Comparison of ENCODE assay signal across 8 mouse cellular contexts in genomic region chr10:121429981-121430682, GRCm38 (mm10). TPM values are rescaled to one million over a fixed set of nuclear protein-coding genes. Genes with fewer than 3 reads are reported as not detected.
DNase-seq lines count a peak whose midpoint lies in the region; ATAC-seq lines count a peak whose summit lies in the region.

No protein-coding gene starts in this region.

- H3K4me3 ChIP-seq in neural tube, embryonic 11.5 days (ENCODE audit: low read depth, low read length) = no peak overlapping the region
- 0 out of 2 replicates have a peak overlapping the region, but pooled peaks have one; percentile 1 for H3K4me3 ChIP-seq in heart, embryonic 12.5 days
- no peak overlapping the region for H3K4me3 ChIP-seq in neural tube, embryonic 13.5 days

- H3K9me3 ChIP-seq in neural tube, embryonic 11.5 days (ENCODE audit: control insufficient read depth, low read length) = no peaks in the 10 kb centered on the region
- H3K9me3 ChIP-seq in heart, embryonic 12.5 days (replicated peaks) = no peaks in the 10 kb centered on the region
- no peaks in the 10 kb centered on the region for H3K9me3 ChIP-seq in neural tube, embryonic 13.5 days

- H3K4me1 ChIP-seq in neural tube, embryonic 11.5 days (ENCODE audit: control insufficient read depth, insufficient read depth, low read length) = peaks cover 18% of the 10 kb centered on the region
- peaks cover 95% of the 10 kb centered on the region for H3K4me1 ChIP-seq in heart, embryonic 12.5 days (replicated peaks)
- peaks cover 43% of the 10 kb centered on the region for H3K4me1 ChIP-seq in neural tube, embryonic 13.5 days (replicated peaks)

- 0 out of 2 replicates have a peak, but pooled peaks have one; percentile 13 for ATAC-seq in neural tube, embryonic 11.5 days (ENCODE audit: insufficient read depth, low FRiP score, low TSS enrichment)
- peak; percentile 69 for ATAC-seq in heart, embryonic 12.5 days (ENCODE audit: insufficient number of reproducible peaks, low FRiP score)
- ATAC-seq in neural tube, embryonic 13.5 days (ENCODE audit: low read depth) = no peak

- no peaks in the 10 kb centered on the region for H3K36me3 ChIP-seq in neural tube, embryonic 11.5 days (ENCODE audit: control insufficient read depth, insufficient read depth, low read length)
- no peaks in the 10 kb centered on the region for H3K36me3 ChIP-seq in heart, embryonic 12.5 days
- H3K36me3 ChIP-seq in neural tube, embryonic 13.5 days = no peaks in the 10 kb centered on the region

- H3K27ac ChIP-seq in neural tube, embryonic 11.5 days (ENCODE audit: low read depth, low read length) = peak overlapping the region; percentile 53; the same call in 1 of the 2 replicates
- H3K27ac ChIP-seq in heart, embryonic 12.5 days (ENCODE audit: poor library complexity, severe bottlenecking) = peak overlapping the region; percentile 97
- peak overlapping the region; percentile 63 for H3K27ac ChIP-seq in neural tube, embryonic 13.5 days (replicated peaks)

- 33% methylated on average over 14 of the region's 14 CpGs for WGBS in neural tube, embryonic 11.5 days
- WGBS in heart, embryonic 12.5 days = 14% methylated on average over 14 of the region's 14 CpGs
- WGBS in neural tube, embryonic 13.5 days = 35% methylated on average over 14 of the region's 14 CpGs

- 0 out of 2 replicates have a peak overlapping the region, but pooled peaks have one; percentile 2 for H3K4me2 ChIP-seq in neural tube, embryonic 11.5 days (ENCODE audit: low read depth)
- peak overlapping the region; percentile 59 for H3K4me2 ChIP-seq in heart, embryonic 12.5 days
- peak overlapping the region; percentile 33 for H3K4me2 ChIP-seq in neural tube, embryonic 13.5 days

- H3K9ac ChIP-seq in neural tube, embryonic 11.5 days (ENCODE audit: low read length) = 0 out of 2 replicates have a peak overlapping the region, but pooled peaks have one; percentile 20
- peak overlapping the region; percentile 62 for H3K9ac ChIP-seq in heart, embryonic 12.5 days
- 0 out of 2 replicates have a peak overlapping the region, but pooled peaks have one; percentile 36 for H3K9ac ChIP-seq in neural tube, embryonic 13.5 days

- no peak for DNase-seq in neural tube, embryonic 11.5 days (ENCODE audit: low spot score)
- no peak for DNase-seq in neural tube, embryonic 10.5 days (ENCODE audit: extremely low spot score, low spot score)
- peak; percentile 71 to 78 for DNase-seq in kidney, postnatal 36 days
- DNase-seq in cerebellum, postnatal 25 days = no peak
- no peak for DNase-seq in layer of hippocampus, adult 8-10 months (ENCODE audit: low spot score in 2 of 2)
- no peak for DNase-seq in urinary bladder, postnatal 25 days (ENCODE audit: low spot score)

- no peaks in the 10 kb centered on the region for H3K27me3 ChIP-seq in neural tube, embryonic 11.5 days (ENCODE audit: control insufficient read depth, insufficient read depth, low read length)
- no peaks in the 10 kb centered on the region for H3K27me3 ChIP-seq in heart, embryonic 12.5 days (replicated peaks)
- no peaks in the 10 kb centered on the region for H3K27me3 ChIP-seq in neural tube, embryonic 13.5 days

RNA-seq across cellular contexts. Expression of gene Rassf3, which starts 46.0 kb away (rescaled TPM):
- 10.8 and 10.9 TPM in 2 replicates for polyA plus RNA-seq in neural tube, embryonic 11.5 days (2014; fragmentation: Nextera tagmentation; extraction: Ambion mirVana)
- 27.0 and 28.1 TPM in 2 replicates for polyA plus RNA-seq in heart, embryonic 12.5 days (2016; fragmentation: Nextera tagmentation; extraction: Ambion mirVana)
- 6.2 and 8.0 TPM in 2 replicates for polyA plus RNA-seq in neural tube, embryonic 13.5 days (2015; fragmentation: Nextera tagmentation; extraction: Ambion mirVana)
- total RNA-seq in layer of hippocampus, adult 8-10 months (2022) = 10 to 100 TPM in 3 of 4 experiments, 1 to 10 TPM in 1; 9.3 to 20.4 (median 15.3) TPM

Comparison
In these comparisons a context has a peak if more than half of its experiments do, and no peak if none do; other contexts are left out.
1. DNase-seq: peak in kidney, postnatal 36 days (2 of 2); none in neural tube, embryonic 11.5 days (single experiment), neural tube, embryonic 10.5 days (single experiment), cerebellum, postnatal 25 days (0 of 2), layer of hippocampus, adult 8-10 months (0 of 2) and urinary bladder, postnatal 25 days (single experiment).
2. H3K4me2 ChIP-seq: peak in every context shown above with its lines; median percentile 59 in heart, embryonic 12.5 days; 33 in neural tube, embryonic 13.5 days; 2 in neural tube, embryonic 11.5 days.
3. Peak in every context shown above with its lines, with median percentiles within 50 percentile points of each other: H3K27ac ChIP-seq and H3K9ac ChIP-seq.